Mouse (Mus musculus): ENCODE measurements around the gene Necab2. TPM values are rescaled to one million over a fixed set of nuclear protein-coding genes. Genes with fewer than 3 reads are reported as not detected.

Necab2 gene
- polyA plus RNA-seq, 1 experiment from 2014 or later: 26.0 TPM

GRCm38 (mm10) chr8:119440250-119440951, 6.1 kb upstream of the Necab2 start:
- no peak overlapping the region for H3K27ac ChIP-seq (replicated peaks)
- H3K4me2 ChIP-seq (replicated peaks): peak overlapping the region; percentile 37
- peak; percentile 62; the same call in 1 of the 2 replicates for ATAC-seq (ENCODE audit: low FRiP score, low read depth)
- peaks cover 13% of the 10 kb centered on the region; the same call in 1 of the 2 replicates for H3K4me1 ChIP-seq
- no peak overlapping the region; the same call in 1 of the 2 replicates for H3K9ac ChIP-seq (replicated peaks)
- H3K27me3 ChIP-seq: peaks cover 26% of the 10 kb centered on the region
- no peaks in the 10 kb centered on the region for H3K36me3 ChIP-seq
- no peak overlapping the region for H3K4me3 ChIP-seq
- H3K9me3 ChIP-seq: no peaks in the 10 kb centered on the region
- 14% methylated on average over 16 of the region's 16 CpGs for WGBS

GRCm38 (mm10) chr8:119440952-119441270, 5.6 kb upstream of the Necab2 start:
- no peak overlapping the region for H3K27ac ChIP-seq (replicated peaks)
- H3K4me2 ChIP-seq (replicated peaks): no peak overlapping the region
- no peak for ATAC-seq (ENCODE audit: low FRiP score, low read depth)

GRCm38 (mm10) chr8:119442013-119442412, 4.5 kb upstream of the Necab2 start:
- peaks cover 27% of the 10 kb centered on the region for H3K27me3 ChIP-seq
- no peak for ATAC-seq (ENCODE audit: low FRiP score, low read depth)
- peaks cover 8% of the 10 kb centered on the region; the same call in 1 of the 2 replicates for H3K4me1 ChIP-seq
- no peak overlapping the region for H3K4me3 ChIP-seq
- H3K9ac ChIP-seq (replicated peaks): no peak overlapping the region
- WGBS: 75% methylated on average over 5 of the region's 5 CpGs
- H3K9me3 ChIP-seq: no peaks in the 10 kb centered on the region
- no peaks in the 10 kb centered on the region for H3K36me3 ChIP-seq
- no peak overlapping the region for H3K4me2 ChIP-seq (replicated peaks)
- no peak overlapping the region for H3K27ac ChIP-seq (replicated peaks)

More at GRCm38 (mm10) chr8:119440952-119441270, 5.6 kb upstream of the Necab2 start:
- WGBS: 72% methylated on average over 1 of the region's 1 CpGs
- Histone ChIP-seq H3K4me1 (peaks cover 13% of the 10 kb centered on the region; the same call in 1 of the 2 replicates), H3K9me3 (no peaks in the 10 kb centered on the region), H3K36me3 (no peaks in the 10 kb centered on the region), H3K9ac (replicated peaks) (no peak overlapping the region; the same call in 1 of the 2 replicates), H3K4me3 (no peak overlapping the region), H3K27me3 (peaks cover 30% of the 10 kb centered on the region)

GRCm38 (mm10) chr8:119442970-119443369, 3.5 kb upstream of the Necab2 start:
- Histone ChIP-seq H3K9me3 (no peaks in the 10 kb centered on the region), H3K9ac (replicated peaks) (no peak overlapping the region), H3K36me3 (no peaks in the 10 kb centered on the region), H3K4me3 (no peak overlapping the region), H3K4me2 (replicated peaks) (no peak overlapping the region), H3K27me3 (peaks cover 37% of the 10 kb centered on the region), H3K4me1 (peaks cover 16% of the 10 kb centered on the region), H3K27ac (replicated peaks) (no peak overlapping the region)
- ATAC-seq (ENCODE audit: low FRiP score, low read depth): no peak
- WGBS: 93% methylated on average over 8 of the region's 8 CpGs

DNA sequence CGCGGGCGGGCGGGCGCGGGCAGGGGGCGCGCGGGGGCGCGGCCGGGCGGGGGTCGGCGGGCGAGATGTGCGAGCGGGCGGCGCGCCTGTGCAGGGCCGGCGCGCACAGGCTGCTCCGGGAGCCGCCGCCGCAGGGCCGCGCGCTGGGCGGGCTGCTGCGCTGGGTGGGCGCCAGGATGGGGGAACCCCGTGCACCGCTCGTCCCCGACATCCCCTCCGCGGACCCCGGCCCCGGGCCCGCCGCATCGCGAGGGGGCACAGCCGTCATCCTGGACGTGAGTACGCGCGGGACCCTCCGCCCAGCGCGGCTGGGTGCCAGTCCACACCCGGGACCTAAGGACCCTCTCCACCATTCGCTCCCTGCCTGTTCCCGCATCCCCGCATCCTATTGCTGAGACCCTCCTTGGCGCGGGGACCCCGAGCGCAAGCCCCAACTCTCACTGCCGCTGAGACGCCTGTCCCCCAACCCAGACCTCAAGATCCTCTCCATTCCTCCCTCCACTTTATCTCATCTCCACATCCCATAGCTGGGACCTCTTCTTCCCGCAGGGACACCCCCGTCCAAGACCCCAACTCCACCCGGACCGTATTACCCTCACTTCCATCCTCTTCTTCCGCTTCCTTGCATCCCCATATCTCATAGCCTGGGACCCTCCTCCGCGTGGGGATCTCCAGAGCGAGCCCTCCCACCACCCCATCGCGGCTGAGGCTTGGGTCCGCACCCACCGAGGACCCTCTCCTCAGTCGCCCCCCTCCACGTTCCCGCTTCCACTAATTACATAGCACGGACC, 666 bp downstream of the Necab2 start:
- Histone ChIP-seq H3K27me3 (peaks cover 49% of the 10 kb centered on the region), H3K27ac (replicated peaks) (no peak overlapping the region; the same call in 1 of the 2 replicates), H3K36me3 (no peaks in the 10 kb centered on the region), H3K4me3 (peak overlapping the region; percentile 76), H3K4me2 (replicated peaks) (peak overlapping the region; percentile 88), H3K9me3 (no peaks in the 10 kb centered on the region), H3K4me1 (peaks cover 13% of the 10 kb centered on the region), H3K9ac (replicated peaks) (peak overlapping the region; percentile 79)
- WGBS: under 1% methylated on average over 59 of the region's 80 CpGs
- peak; percentile 79 for ATAC-seq (ENCODE audit: low FRiP score, low read depth)

- no peak for ATAC-seq (ENCODE audit: low FRiP score, low read depth)
- peaks cover 13% of the 10 kb centered on the region for H3K4me1 ChIP-seq
- under 1% methylated on average over 17 of the region's 17 CpGs for WGBS
- peak overlapping the region; percentile 88 for H3K4me2 ChIP-seq (replicated peaks)
- H3K27ac ChIP-seq (replicated peaks): no peak overlapping the region
- no peaks in the 10 kb centered on the region for H3K36me3 ChIP-seq
- no peaks in the 10 kb centered on the region for H3K9me3 ChIP-seq
- peak overlapping the region; percentile 79 for H3K9ac ChIP-seq (replicated peaks)
- peaks cover 43% of the 10 kb centered on the region for H3K27me3 ChIP-seq
- peak overlapping the region; percentile 76 for H3K4me3 ChIP-seq
Observed at GRCm38 (mm10) chr8:119447781-119448170, 1.3 kb downstream of the Necab2 start.

DNA sequence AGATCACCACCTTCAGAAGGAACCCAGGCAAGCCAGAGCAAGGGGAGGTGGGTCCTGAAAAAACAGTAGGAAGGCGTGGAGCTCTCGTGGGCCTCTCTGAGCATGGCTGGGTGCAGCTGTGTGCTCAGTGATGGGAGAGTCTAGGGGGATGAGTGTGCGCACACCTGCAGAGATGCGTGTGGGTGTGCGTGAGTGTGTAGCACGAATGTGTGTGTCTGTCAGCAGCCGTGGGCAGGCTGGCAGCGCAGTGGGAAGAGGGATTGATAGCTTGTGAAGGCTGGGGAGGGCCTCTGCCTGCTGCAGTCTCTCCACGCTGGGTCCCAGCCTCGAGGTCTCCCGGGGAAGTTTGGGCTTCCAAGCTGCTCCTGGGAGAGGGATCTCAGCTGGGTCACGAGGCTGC, 3.1 kb downstream of the Necab2 start:
- Histone ChIP-seq H3K9ac (replicated peaks) (no peak overlapping the region), H3K4me3 (no peak overlapping the region), H3K27me3 (peaks cover 42% of the 10 kb centered on the region), H3K27ac (replicated peaks) (no peak overlapping the region), H3K4me1 (peaks cover 13% of the 10 kb centered on the region), H3K4me2 (replicated peaks) (no peak overlapping the region), H3K9me3 (no peaks in the 10 kb centered on the region), H3K36me3 (no peaks in the 10 kb centered on the region)
- ATAC-seq (ENCODE audit: low FRiP score, low read depth): no peak
- 81% methylated on average over 12 of the region's 12 CpGs for WGBS

DNA sequence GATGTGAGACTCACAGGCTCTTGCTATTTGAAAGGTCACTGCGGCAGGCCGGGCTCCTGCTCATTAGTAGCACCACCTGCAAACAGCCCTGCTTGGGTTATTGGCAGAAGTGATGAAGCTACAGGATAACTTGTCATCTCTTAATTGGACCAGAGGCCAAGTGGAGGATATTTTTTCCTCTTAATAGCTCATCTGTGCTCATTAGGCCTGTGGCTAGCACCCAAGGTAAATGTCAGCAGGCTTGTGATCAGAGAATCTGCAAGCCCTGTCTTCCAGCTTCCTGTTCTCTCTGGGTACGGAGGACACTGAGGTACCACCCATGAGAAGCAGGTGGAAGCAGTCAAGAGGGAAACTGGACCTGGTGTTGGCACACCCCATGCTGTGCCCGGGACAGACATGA, 4.6 kb downstream of the Necab2 start:
- Histone ChIP-seq H3K4me2 (replicated peaks) (no peak overlapping the region), H3K9me3 (no peaks in the 10 kb centered on the region), H3K4me1 (peaks cover 13% of the 10 kb centered on the region), H3K9ac (replicated peaks) (no peak overlapping the region), H3K27ac (replicated peaks) (no peak overlapping the region), H3K36me3 (no peaks in the 10 kb centered on the region), H3K4me3 (no peak overlapping the region), H3K27me3 (peaks cover 37% of the 10 kb centered on the region)
- ATAC-seq (ENCODE audit: low FRiP score, low read depth): no peak
- WGBS: 84% methylated on average over 4 of the region's 4 CpGs

DNA sequence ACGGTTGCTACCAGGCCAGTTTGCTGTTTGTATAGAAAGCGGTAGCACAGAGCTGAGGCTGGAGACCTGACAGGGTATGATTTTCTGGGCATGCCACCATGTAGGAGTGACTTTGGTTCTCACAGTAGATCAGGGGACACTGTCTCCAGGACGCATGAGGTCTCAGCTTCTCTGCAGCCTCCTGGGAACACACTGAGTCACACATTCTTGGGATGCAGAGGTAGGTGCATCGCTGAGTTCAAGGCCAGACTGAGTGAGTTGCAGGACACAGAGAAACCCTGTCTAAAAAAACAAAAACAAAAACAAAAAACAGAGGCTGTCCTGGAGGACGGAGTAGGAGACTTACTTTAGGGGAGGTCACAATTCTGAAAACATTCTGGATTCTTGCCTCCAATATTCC, 6.4 kb downstream of the Necab2 start:
- no peaks in the 10 kb centered on the region for H3K36me3 ChIP-seq
- no peaks in the 10 kb centered on the region for H3K9me3 ChIP-seq
- peaks cover 5% of the 10 kb centered on the region; the same call in 1 of the 2 replicates for H3K4me1 ChIP-seq
- no peak overlapping the region for H3K9ac ChIP-seq (replicated peaks)
- ATAC-seq (ENCODE audit: low FRiP score, low read depth): no peak
- H3K27me3 ChIP-seq: peaks cover 28% of the 10 kb centered on the region
- no peak overlapping the region for H3K4me3 ChIP-seq
- H3K27ac ChIP-seq (replicated peaks): no peak overlapping the region
- 84% methylated on average over 5 of the region's 5 CpGs for WGBS
- H3K4me2 ChIP-seq (replicated peaks): no peak overlapping the region

- no peak overlapping the region for H3K27ac ChIP-seq (replicated peaks)
- no peaks in the 10 kb centered on the region for H3K36me3 ChIP-seq
- no peaks in the 10 kb centered on the region for H3K9me3 ChIP-seq
- WGBS: 88% methylated on average over 5 of the region's 5 CpGs
- H3K4me3 ChIP-seq: no peak overlapping the region
- H3K4me2 ChIP-seq (replicated peaks): no peak overlapping the region
- ATAC-seq (ENCODE audit: low FRiP score, low read depth): no peak
- no peaks in the 10 kb centered on the region for H3K27me3 ChIP-seq
- no peak overlapping the region for H3K9ac ChIP-seq (replicated peaks)
- H3K4me1 ChIP-seq: peaks cover 13% of the 10 kb centered on the region; the same call in 1 of the 2 replicates
Observed at GRCm38 (mm10) chr8:119456045-119456444, 9.5 kb downstream of the Necab2 start.

DNA sequence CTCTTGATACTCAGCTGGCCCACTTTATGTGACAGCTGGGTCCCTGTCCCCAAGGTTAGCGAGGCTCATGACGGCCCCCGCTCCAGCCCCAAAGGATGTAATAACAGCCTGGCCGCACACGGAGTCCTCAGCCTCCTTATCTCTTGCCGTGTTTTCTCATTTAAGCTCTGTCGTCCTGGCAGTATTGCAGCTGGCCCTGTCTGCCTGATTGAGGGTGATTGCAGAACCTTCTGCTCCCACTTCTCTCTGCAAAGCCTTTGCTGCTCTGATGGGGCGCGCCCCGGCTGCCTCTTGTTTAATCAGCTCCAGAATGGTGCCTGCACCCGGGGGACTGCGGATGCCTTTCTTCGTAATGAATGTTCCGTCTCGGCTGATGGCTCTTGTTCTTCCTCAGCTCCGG, 13.2 kb downstream of the Necab2 start:
- H3K9ac ChIP-seq (replicated peaks): no peak overlapping the region
- no peak overlapping the region for H3K4me2 ChIP-seq (replicated peaks)
- ATAC-seq (ENCODE audit: low FRiP score, low read depth): 0 out of 2 replicates have a peak, but pooled peaks have one; percentile 42

GRCm38 (mm10) chr8:119461356-119461755, 14.8 kb downstream of the Necab2 start:
- H3K36me3 ChIP-seq: no peaks in the 10 kb centered on the region
- WGBS: 85% methylated on average over 9 of the region's 9 CpGs
- no peak for ATAC-seq (ENCODE audit: low FRiP score, low read depth)
- H3K4me2 ChIP-seq (replicated peaks): no peak overlapping the region
- H3K9ac ChIP-seq (replicated peaks): no peak overlapping the region
- H3K4me3 ChIP-seq: no peak overlapping the region
- peaks cover 49% of the 10 kb centered on the region for H3K4me1 ChIP-seq
- H3K9me3 ChIP-seq: no peaks in the 10 kb centered on the region
- no peak overlapping the region for H3K27ac ChIP-seq (replicated peaks)
- peaks cover 40% of the 10 kb centered on the region for H3K27me3 ChIP-seq

More for the DNA sequence above, 13.2 kb downstream of the Necab2 start:
- H3K27me3 ChIP-seq: peaks cover 23% of the 10 kb centered on the region
- peaks cover 33% of the 10 kb centered on the region for H3K4me1 ChIP-seq
- WGBS: 46% methylated on average over 16 of the region's 16 CpGs
- H3K4me3 ChIP-seq: no peak overlapping the region
- no peaks in the 10 kb centered on the region for H3K9me3 ChIP-seq
- no peaks in the 10 kb centered on the region for H3K36me3 ChIP-seq
- peak overlapping the region; percentile 72 for H3K27ac ChIP-seq (replicated peaks)
